Mouse (Mus musculus) c-Kit-positive CD71-positive TER-119-negative erythroid progenitor cells, embryonic 14.5 days (primary cell): ENCODE results near the gene Socs7.

Experiments used
- DNase-seq: peaks from one replicate; pipeline ENCODE4 v3.0.0-alpha.2; 2013; ENCODE audit warnings: low read depth

Socs7 gene

DNA sequence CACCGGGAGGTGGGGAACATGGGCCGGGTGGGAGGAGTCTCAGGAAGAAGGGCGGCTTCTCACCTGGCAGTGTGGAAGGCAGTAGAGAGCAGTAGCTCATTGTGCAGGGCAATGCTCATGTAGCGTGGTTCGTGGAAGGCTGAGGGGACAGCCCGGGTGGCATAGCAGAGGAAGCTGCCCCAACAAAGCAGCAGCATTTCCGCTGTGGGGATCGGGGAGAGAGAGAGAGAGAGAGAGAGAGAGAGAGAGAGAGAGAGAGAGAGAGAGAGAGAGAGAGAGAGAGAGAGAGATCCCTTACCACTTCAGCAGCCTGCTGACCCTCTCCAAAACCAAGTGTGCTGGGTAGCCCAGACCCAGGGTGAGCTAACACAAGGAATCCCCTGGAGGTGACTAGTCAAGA lies 19.2 kb upstream of the Socs7 start:
- DNase-seq = no peak

DNA sequence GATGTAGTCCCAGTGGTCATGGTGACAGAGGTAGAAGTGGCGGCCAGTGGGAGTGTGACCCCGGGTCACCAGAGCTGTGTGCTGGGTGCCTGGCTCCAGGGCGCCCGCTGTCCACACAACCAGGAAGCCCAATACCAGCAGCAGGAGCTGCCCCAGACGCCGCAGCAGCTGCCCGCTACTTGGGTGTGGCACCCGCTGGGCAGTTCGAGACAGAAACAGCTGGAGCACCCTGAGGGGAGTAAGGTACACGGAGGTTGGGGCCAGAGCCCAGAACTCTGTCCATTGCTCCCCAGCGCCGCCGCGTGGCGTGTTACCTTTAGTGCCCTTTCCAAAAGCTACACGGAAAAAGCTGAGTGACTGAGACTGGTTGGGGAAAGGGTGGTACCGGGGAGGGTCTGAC lies 18.7 kb upstream of the Socs7 start:
- DNase-seq = no peak

DNA sequence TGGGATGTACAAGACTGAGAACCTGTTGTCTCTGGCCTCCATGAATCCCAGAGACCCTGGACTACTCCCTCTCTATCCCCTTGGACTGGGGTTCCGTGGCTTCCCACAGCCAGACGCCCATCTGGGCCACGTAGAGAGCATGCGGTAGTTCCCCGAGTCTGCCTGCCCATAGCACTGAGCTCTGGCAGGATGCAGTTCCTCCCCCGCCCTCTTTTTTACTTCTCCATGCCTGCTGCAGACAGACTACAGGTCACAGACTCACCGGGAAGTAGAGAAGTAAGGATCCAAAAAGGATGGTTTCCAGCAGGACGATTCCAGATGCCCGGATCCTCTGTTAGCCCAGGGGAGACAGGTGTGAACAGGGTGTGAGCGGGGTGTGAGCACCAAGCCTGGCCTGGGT lies 16.9 kb upstream of the Socs7 start:
- DNase-seq = no peak

DNA sequence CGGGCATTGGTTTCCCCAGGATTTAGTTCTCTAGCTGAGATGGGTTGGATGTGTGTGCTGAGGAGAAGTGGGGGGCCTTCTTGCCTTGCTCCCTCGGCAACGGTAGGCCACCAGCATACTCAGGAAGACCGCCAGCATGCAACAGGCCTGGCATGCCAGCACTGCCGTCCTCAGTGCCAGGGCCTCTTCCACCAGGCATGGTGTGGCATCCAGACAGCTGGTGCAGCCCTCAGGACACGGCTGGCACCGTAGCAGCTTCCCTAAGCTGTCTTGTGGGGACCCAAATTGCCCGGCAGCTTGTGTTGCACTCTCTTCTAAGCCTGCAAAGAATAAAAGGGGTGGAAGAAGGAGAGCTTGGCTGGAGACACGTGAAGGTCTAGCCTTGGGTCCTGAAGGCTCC lies 16.0 kb upstream of the Socs7 start:
- DNase-seq = no peak

DNA sequence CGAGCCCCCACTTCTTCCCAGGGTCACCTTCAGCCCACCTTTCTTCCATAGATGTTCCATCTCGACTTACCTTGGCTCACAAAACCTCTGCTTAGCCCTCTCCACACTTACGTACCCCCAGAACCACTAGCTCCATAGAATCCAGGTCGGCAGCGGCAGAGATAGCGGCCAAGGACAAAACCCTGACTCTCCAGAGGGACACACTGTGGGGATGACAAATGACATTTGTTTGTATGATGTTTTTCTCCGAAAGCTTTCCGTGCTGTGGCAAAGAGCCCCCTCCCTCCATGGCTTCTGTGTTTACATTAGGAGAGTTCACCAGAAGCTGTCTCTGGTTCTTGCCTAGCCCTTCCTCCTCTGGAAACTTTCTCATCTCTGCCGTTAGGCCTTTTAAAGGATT lies 15.1 kb upstream of the Socs7 start:
- no peak for DNase-seq

DNA sequence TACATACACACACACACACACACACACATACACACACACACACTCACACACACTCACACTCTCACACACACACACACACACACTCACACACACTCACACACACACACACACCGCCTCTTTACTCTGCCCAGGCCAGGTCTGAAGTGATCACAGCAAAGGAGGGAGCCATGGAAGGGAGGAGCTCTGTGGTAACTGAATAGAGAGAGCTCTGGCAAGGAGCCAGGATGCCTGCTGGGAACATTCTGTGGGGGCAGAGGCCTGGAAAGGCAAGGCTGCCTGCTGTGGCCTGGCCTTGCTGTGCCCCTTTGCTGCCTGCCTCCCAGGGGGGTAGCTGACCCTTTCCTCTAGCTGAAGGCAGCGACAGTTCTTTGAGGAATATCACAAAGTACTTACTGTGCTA lies 12.3 kb upstream of the Socs7 start:
- no peak for DNase-seq

DNA sequence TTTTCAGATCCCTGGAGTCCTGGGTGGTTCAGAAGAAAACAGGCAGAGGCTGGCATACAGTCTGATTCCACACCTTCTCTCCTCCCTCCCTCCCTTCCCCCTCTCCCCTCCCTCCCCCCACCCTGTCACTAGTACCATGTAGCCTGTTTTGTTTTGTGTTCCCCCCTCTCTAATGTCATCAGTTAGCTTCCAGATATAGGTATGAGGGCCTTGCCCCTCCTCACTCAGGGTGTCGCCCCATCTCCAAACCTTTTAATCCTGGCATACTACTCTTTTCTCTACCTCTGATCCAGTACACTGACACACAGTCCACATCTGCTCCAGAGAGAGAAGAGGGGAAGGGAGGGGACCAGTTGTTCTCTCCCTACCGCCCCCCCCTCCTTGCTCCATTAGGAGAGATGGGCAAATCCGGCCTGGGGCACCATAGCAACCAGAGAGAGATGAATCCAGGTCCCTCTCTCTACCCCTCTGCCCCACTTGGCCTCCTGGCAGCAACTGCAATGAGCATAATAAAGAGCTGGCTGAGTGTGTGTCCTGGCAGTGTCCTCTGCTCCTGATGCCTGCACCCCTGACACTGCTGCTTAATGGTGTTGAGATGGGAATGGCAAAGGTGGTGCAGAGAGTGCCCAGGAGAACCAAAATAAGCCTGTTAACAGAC lies 10.2 kb upstream of the Socs7 start, which contains the start of gene Gpr179:
TSS of gene Gpr179 (minus strand) at position 51 of the 658 bp plus-strand sequence.
- DNase-seq = no peak

DNA sequence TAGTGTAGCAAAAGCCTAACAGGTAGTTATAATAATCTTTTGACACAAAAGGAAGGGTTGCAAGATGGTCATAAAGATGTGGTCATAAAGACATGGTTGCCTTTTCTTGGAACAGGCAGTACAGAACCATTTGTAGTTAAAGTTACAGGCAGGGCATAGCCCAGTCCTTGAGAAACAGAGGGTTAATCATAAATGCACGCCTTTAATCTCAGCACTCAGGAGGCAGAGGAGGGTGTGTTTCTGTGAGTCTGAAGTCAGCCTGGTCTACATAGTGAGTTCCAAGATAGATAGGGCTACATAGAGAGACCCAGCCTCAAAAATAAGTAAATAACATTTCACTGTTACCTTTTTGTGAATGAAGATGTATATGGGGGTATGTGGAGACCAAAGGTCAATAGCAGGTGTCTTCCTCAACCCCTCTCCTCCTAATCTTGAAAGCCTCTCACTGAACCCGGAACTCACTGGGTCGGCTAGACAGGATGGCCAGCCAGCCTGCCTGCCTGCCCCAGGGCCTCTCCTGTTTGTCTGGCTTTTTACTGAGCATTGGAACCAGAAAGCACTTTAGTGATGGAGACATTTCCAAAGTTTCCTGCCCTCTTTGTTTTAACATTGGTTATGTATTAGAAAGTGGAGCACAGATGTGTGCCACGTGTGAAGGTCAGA lies 9.3 kb upstream of the Socs7 start:
- DNase-seq = no peak

DNA sequence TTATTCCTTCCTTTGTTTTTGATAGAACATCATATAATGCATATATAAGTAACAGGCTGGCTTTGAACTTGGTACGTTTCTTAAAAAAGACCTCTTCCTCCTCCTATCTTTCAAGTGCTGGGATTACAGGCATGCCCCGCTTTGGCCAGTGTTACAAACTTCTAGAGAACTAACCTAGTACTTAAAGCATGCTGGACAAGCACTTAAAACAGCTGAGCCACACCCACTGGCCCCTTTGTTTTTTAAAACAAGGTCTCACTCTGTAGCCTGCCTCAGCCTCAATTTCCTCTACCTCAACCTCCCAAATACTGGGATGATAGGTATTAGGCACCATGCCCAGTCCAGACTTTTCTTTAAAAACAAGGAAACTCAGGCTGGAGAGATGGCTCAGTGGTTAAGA lies 7.7 kb upstream of the Socs7 start:
- DNase-seq = no peak

DNA sequence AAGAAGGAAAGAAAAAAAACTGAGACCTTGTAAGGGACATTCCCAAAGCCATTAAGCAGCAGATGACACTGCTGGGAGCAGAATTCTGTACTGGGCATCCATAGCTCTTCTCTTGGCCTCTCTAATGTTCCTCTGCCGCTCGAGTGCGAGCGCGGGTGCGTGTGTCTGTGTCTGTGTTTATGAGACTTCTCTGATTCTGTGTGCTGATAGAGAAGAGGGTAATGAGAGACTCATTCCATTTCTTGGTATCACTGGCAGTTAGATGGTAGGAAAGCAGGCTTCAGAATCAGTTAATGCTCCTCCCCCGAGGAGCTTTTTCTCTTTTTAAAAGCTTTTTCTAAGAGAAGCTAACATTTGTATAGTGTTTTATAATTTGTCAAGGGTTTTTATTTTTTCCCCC lies 7.1 kb upstream of the Socs7 start:
- no peak for DNase-seq

DNA sequence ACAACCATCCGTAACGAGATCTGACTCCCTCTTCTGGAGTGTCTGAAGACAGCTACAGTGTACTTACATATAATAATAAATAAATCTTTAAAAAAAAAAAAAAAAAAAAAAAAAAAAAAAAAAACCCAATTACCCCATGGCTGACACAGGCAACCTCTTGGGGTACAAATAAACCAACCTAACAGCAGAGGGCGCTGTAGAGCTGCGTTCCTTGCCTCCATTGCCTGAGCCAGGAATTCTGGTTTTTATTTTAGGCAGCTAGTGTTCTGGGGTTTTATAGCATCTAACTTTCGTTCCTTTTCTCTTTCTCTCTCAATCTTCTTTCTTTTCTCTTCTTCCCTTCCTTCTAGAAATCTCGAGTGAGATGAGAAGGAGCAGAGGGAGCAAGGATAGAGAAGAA lies 4.7 kb upstream of the Socs7 start:
- DNase-seq = peak; percentile 81

DNA sequence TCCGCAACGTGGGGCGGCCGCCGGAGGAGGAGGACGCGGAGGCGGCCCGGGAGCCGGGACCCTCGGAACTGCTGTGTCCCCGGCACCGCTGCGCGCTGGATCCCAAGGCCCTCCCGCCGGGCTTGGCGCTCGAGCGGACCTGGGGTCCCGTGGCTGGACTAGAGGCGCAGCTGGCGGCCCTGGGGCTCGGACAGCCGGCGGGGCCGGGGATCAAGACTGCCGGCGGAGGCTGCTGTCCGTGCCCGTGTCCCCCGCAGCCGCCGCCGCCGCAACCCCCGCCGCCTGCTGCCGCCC lies 245 bp downstream of the Socs7 start:
- no peak for DNase-seq

DNA sequence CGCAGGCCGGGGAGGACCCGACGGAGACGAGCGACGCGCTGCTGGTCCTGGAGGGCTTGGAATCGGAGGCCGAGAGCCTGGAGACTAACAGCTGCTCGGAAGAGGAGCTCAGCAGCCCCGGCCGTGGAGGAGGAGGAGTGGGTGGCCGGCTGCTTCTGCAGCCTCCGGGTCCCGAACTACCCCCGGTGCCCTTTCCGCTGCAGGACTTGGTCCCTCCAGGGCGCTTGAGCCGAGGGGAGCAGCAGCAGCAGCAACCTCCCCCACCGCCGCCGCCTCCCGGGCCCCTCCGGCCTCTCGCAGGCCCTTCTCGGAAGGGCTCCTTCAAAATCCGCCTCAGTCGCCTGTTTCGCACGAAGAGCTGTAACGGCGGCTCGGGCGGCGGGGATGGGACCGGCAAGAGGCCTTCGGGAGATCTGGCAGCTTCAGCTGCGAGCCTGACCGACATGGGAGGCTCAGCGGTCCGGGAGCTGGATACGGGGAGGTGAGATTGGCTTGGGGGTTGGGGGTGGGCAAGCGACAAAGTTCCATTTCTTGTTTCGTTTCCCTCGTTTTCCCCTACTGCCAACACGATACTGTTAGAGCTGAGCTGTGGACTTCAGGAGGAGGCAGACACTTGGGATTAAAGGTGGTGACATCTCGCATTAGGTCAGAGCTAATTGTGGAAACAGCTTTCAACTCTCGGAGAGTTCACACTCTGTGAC lies 742 bp downstream of the Socs7 start:
- DNase-seq = peak; percentile 34

DNA sequence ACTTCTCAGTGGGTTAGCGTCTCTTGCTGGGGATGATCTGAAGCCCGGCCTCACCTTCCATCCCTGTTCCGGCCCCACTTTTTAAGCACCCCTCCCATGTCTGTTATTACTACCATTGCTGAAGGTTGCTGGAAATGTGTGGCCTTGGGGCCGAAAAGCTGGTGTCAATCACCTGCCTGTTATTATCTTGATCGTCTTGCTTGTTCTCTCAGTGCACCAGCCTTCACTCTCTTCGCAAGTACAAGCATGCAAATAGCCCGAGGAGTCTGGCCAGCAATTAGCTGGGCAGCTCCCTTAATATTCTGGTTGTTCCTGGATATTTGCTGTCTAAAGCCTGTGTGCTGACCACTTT lies 1.3 kb downstream of the Socs7 start:
- DNase-seq = no peak

DNA sequence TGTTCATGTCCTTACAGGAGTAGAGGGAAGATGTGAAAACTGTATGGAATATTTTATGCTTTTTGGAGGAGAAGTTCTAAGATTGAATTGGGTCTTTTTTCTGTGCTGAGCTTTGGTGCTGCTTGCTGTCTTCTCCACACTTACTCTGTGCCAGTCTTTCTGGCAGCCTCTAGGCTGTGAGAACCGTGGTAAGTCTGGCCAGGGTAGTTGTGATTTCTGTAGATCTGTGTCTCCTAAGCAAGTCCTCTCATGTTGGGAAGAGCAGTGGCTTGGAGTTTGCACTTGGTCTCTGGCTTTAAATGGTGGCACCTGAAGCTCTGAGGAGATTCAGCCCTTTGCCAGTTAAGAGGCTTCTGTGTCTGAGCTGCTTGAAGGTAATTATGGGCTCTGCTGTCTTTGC lies 3.2 kb downstream of the Socs7 start:
- DNase-seq = no peak

DNA sequence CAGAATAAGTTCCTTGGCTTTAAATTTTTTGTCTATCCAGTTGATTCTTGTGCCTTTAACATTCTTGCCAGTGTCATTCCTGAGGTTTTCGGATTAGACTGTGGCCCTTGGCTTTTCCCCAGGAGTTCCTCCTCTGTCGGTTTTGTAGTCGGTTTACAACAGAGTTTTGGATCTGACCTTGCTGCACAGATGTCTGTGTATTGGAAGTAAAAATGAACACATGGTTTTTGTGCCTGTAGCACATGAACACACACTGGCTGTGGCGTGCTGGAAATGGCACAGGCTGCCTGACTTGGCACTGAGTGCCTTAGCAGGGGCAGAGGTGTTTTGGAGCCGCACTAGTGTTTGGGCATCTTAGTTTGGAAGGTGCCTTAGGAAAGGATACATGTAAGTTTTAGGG lies 6.2 kb downstream of the Socs7 start:
- no peak for DNase-seq

DNA sequence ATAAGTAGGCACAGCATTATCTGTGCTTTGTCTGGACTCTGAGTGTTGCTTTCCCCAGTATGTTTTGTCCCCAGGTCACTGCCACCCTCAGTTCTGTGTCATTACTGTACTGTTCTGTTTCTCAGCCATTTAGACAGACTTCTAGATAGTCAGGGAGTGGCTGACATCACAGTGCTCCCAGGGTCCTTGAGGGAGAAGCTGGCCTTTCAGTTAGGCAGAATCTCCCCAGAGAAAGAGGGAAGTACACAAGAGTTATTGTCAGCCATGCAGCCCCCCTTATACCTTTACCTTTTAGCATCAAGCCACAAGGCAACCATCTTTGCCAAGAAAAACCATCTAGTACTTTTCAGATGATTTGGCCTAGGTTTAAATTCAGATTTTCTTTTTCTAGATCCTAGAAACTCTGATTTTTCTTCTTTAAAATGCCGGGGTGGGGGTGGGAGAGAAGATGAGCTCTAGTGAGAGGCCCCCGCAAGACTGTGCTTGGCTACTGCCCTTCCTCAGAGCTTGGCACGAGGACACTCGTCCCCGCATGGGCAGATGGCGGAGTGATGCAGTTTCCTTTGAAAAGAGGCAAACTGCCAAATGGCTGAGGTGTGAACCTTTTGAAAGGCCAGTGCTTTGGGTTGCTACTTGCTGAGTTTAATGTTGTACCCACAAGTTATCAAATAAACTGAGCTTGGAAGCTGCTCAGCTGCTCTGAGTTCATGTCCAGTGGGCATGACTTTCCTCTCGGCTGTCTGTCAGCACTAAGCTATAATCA lies 8.2 kb downstream of the Socs7 start:
- no peak for DNase-seq

DNA sequence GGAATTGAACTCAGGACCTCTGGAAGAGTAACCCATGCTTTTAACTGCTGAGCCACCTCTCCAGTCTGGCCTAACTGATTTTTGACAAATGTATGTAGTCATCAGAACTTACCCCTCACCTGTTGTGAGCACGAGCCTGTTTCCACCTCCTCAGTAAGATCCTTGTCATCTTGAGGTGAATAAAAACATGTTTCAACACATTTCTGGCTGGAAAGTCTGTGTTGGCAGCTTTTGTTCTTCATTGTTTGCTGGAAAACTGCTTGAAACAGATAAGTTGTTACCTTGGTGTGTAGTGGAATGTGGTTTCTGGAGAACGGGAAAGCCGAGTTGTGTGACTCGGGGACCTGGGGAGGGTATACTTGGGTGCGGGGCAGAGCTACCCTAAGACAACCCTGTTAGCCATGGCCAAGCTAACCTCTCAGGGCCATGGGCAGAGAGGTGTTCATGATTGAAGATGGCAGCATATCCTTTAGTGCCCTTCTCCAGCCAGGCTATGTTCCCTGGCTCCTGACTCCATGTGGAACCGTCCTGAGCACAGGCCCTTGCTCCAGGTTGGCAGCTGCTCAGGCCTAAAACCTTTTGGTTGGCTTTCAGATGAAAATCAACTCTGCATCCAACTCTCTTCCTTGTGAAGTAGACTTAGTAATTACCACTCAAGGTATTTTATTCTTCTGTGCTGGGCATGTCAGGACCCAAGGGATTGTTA lies 10.0 kb downstream of the Socs7 start:
- no peak for DNase-seq

DNA sequence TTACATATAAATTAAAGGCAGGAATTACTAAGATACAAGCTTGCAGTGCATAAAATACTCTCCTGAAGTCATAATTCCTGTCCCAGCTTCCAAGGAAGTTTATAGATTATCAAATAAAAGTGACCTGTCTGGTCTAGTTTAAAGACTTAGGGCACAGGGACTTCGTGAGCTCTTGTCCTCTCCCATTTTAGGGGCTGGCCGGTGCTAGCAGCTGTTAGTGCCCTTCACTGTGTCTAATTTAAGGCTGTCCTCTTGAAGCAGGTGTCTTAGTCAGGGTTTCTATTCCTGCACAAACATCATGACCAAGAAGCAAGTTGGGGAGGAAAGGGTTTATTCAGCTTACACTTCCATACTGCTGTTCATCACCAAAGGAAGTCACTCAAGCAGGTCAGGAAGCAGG lies 11.1 kb downstream of the Socs7 start:
- no peak for DNase-seq

DNA sequence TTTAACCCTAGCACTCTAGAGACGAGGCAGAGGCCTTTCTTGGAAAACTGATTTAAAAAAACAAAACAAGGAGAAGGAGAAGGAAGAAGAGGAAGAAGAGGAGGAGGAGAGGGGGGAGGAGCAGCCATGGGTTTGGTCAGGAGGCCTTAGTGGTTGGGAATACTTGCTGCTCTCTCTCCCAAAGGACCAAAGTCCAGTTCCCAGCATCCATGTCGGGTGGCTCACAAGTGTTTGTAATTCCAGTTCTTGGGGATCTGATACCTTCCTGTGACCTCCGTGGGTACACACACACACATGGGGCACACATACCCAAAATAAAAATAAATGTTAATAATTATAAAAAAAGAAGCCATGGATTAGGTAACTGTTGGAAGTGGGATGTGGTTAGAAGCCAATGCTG lies 17.7 kb downstream of the Socs7 start:
- DNase-seq = no peak

DNA sequence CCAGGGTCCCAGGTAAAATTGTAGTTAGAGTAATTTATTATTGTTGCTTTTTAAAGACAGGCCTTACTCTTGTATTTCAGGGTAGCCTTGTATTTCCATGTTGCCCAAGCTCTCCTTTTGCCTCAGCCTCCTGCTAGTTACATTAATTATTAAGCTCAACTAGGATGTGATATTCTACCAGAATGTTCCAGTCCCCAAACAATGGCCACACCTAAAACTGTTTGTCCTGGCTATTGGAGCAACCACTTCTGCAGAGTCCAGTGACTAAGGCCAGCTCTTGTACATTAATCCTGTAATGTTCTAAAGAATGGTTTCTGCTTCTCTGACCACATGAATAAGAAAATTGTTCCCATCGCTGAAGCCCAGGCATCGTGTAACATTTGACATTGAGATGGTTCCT lies 20.7 kb downstream of the Socs7 start:
- DNase-seq = no peak

DNA sequence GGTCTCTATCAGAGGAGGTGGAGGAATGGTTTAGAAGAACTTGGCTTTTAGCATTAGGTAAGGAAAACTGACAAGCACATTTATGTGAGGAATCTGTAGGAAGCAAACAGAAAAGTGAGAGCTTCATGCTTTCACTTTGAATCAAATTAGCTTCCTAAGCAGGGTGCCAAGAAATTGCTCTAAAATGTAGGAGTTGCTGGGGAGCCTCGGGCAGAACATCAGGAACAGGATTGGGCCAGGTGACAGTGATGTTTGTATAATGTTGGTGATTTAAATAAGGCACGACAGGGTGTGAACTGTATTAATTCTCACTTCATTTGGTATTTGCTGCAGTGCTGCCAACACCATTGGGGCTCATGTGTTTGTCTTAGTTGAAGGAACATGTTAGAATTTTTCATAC lies 21.4 kb downstream of the Socs7 start:
- DNase-seq = no peak

DNA sequence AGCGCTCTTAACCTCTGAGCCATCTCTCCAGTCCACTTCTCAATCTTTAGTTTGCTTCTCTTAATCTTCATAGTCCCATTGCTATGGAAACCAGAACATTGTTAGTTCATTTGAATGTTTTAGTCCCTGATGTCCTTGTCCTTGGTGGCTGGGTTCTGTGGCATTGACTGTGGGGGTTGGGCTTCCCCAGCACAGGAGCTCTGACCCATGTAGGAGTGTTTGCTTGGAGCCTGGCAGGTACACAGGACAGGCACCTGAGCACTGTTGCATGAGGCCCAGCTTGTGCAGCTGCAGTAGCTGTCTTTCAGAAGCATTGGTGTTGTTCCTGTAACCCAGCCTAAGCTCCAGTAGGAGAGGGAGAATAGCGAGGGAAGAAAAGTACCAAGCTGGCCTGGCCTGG lies 25.5 kb downstream of the Socs7 start:
- DNase-seq = no peak
